ENCODE assay signal across 39 mouse cellular contexts in the genomic region with DNA sequence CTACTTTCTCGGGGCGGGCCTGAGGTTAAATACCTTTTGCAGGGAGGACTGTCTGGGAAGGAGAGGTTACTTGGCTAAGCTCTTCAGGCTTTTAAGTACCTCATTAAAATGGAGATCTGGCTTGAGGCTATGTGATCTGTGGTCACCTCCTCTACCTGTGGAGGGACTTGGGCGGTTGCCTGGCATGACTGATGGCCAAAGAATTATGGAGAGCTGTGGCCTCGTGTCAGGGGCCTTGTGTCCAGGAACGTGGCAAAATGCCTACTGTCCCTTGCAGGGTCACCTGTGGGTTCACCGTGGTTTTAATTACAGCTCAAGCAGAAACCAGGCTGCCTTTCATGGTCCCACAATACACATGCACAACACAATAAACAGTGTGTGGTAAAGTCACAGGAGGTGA. TPM values are rescaled to one million over a fixed set of nuclear protein-coding genes. Genes with fewer than 3 reads are reported as not detected.
"Had no signal": no experiment of that assay in that cellular context is flagged by ENCODE, and none has a peak within 500 bp of the region (broad histone marks: within the 10 kb centered on the region; RNA-seq: fewer than 3 reads in every experiment).

No protein-coding gene starts in this region.

- H3K27ac ChIP-seq: limb, embryonic 10.5 days; limb, embryonic 12.5 days; limb, embryonic 13.5 days; limb, embryonic 15.5 days; liver, embryonic 12.5 days; liver, embryonic 13.5 days; liver, embryonic 14.5 days; liver, embryonic 15.5 days; lung, embryonic 15.5 days; macrophage; midbrain, embryonic 10.5 days; midbrain, embryonic 12.5 days; midbrain, embryonic 13.5 days; midbrain, embryonic 15.5 days; neural tube, embryonic 12.5 days had no signal

- DNase-seq: left cerebral cortex, postnatal 4 days; liver; liver, embryonic 13.5 days; liver, postnatal 0 days; lung, adult 18-20 months; lung, adult 2 months; lung, embryonic 14.5 days; lung, postnatal 10 days; lung, postnatal 14 days; lung, postnatal 36 days; lung, postnatal 4 days; midbrain, embryonic 14.5 days had no signal

- H3K4me3 ChIP-seq: limb, embryonic 10.5 days; limb, embryonic 12.5 days; limb, embryonic 13.5 days; limb, embryonic 15.5 days; liver, embryonic 12.5 days; liver, embryonic 13.5 days; liver, embryonic 15.5 days; lung, embryonic 15.5 days; megakaryocyte, embryonic 14.5 days; midbrain, embryonic 10.5 days; midbrain, embryonic 12.5 days; midbrain, embryonic 13.5 days; midbrain, embryonic 15.5 days; myocyte; neural tube, embryonic 12.5 days had no signal

- H3K36me3 ChIP-seq: limb, embryonic 10.5 days; limb, embryonic 12.5 days; limb, embryonic 13.5 days; limb, embryonic 15.5 days; liver, embryonic 12.5 days; liver, embryonic 13.5 days; liver, embryonic 15.5 days; lung, embryonic 15.5 days; midbrain, embryonic 10.5 days; midbrain, embryonic 12.5 days; midbrain, embryonic 13.5 days; midbrain, embryonic 15.5 days; neural tube, embryonic 12.5 days had no signal

- H3K9ac ChIP-seq: limb, embryonic 12.5 days; limb, embryonic 13.5 days; limb, embryonic 15.5 days; liver, embryonic 12.5 days; liver, embryonic 13.5 days; liver, embryonic 14.5 days; liver, embryonic 15.5 days; liver, postnatal 0 days; lung, embryonic 14.5 days; lung, embryonic 15.5 days; midbrain, embryonic 12.5 days; midbrain, embryonic 13.5 days; midbrain, embryonic 15.5 days; neural tube, embryonic 12.5 days had no signal

- H3K4me1 ChIP-seq: limb, embryonic 10.5 days; limb, embryonic 12.5 days; limb, embryonic 13.5 days; limb, embryonic 15.5 days; liver, embryonic 12.5 days; liver, embryonic 13.5 days; liver, embryonic 15.5 days; lung, embryonic 15.5 days; megakaryocyte, embryonic 14.5 days; midbrain, embryonic 10.5 days; midbrain, embryonic 12.5 days; midbrain, embryonic 13.5 days; midbrain, embryonic 15.5 days; neural tube, embryonic 12.5 days had no signal

- H3K27me3 ChIP-seq: limb, embryonic 12.5 days; limb, embryonic 13.5 days; limb, embryonic 15.5 days; liver, embryonic 12.5 days; liver, embryonic 13.5 days; liver, embryonic 15.5 days; lung, embryonic 15.5 days; megakaryocyte, embryonic 14.5 days; midbrain, embryonic 12.5 days; midbrain, embryonic 13.5 days; midbrain, embryonic 15.5 days; neural tube, embryonic 12.5 days had no signal

- ATAC-seq: liver, embryonic 12.5 days; liver, postnatal 0 days; lung, postnatal 0 days; midbrain, embryonic 13.5 days; midbrain, embryonic 15.5 days; midbrain, embryonic 16.5 days had no signal

- H3K9me3 ChIP-seq: limb, embryonic 10.5 days; limb, embryonic 12.5 days; limb, embryonic 13.5 days; limb, embryonic 15.5 days; liver, embryonic 12.5 days; liver, embryonic 13.5 days; liver, embryonic 15.5 days; lung, embryonic 15.5 days; midbrain, embryonic 10.5 days; midbrain, embryonic 12.5 days; midbrain, embryonic 13.5 days; midbrain, embryonic 15.5 days; neural tube, embryonic 12.5 days had no signal

- H3K4me2 ChIP-seq: limb, embryonic 12.5 days; limb, embryonic 13.5 days; limb, embryonic 15.5 days; liver, embryonic 11.5 days; liver, embryonic 12.5 days; liver, embryonic 13.5 days; liver, embryonic 15.5 days; lung, embryonic 14.5 days; lung, embryonic 15.5 days; midbrain, embryonic 11.5 days; midbrain, embryonic 12.5 days; midbrain, embryonic 13.5 days; midbrain, embryonic 15.5 days; neural tube, embryonic 12.5 days had no signal

RNA-seq across cellular contexts. Expression of a gene that starts 1.7 kb away (rescaled TPM):
- polyA plus RNA-seq: limb, embryonic 10.5 days; limb, embryonic 11.5 days; limb, embryonic 12.5 days; limb, embryonic 13.5 days; limb, embryonic 14.5 days; limb, embryonic 15.5 days; liver, adult 2 months; liver, embryonic 11.5 days; liver, embryonic 12.5 days; liver, embryonic 13.5 days; liver, embryonic 14.5 days; liver, embryonic 15.5 days; liver, embryonic 16.5 days; liver, postnatal 0 days; lung, adult 2 months; lung, embryonic 14.5 days; lung, embryonic 15.5 days; lung, embryonic 16.5 days; lung, postnatal 0 days; macrophage; midbrain, embryonic 10.5 days; midbrain, embryonic 11.5 days; midbrain, embryonic 12.5 days; midbrain, embryonic 13.5 days; midbrain, embryonic 14.5 days; midbrain, embryonic 15.5 days; midbrain, embryonic 16.5 days; midbrain, postnatal 0 days; myocyte; neural tube, embryonic 11.5 days; neural tube, embryonic 12.5 days had no signal
